Mouse (Mus musculus) heart, embryonic 11.5 days (tissue): Measurements from ENCODE around the gene Armh4. TPM values are rescaled to one million over a fixed set of nuclear protein-coding genes. Genes with fewer than 3 reads are reported as not detected.

Source experiments
- polyA plus RNA-seq: library from polyadenylated mRNA; unstranded; fragments of >200 nt; fragmentation: Nextera tagmentation; extraction: Ambion mirVana; gene quantifications from 2 replicates; pipeline ENCODE4 v1.2.1, GENCODE M21; 2014

Armh4 gene
- polyA plus RNA-seq, 1 experiment from 2014 or later, result 96.7 TPM

Other genes starting within 250 kb of the Armh4 start
- gene Olfr722, start 118.6 kb upstream of the Armh4 start, polyA plus RNA-seq, result not detected in 2 replicates
- gene Olfr723, start 148.4 kb upstream of the Armh4 start, polyA plus RNA-seq, result not detected in 2 replicates
- gene Olfr724, start 179.9 kb upstream of the Armh4 start, polyA plus RNA-seq, result not detected in 2 replicates